8 mouse cellular contexts compared by ENCODE assay signal in the genomic region with DNA sequence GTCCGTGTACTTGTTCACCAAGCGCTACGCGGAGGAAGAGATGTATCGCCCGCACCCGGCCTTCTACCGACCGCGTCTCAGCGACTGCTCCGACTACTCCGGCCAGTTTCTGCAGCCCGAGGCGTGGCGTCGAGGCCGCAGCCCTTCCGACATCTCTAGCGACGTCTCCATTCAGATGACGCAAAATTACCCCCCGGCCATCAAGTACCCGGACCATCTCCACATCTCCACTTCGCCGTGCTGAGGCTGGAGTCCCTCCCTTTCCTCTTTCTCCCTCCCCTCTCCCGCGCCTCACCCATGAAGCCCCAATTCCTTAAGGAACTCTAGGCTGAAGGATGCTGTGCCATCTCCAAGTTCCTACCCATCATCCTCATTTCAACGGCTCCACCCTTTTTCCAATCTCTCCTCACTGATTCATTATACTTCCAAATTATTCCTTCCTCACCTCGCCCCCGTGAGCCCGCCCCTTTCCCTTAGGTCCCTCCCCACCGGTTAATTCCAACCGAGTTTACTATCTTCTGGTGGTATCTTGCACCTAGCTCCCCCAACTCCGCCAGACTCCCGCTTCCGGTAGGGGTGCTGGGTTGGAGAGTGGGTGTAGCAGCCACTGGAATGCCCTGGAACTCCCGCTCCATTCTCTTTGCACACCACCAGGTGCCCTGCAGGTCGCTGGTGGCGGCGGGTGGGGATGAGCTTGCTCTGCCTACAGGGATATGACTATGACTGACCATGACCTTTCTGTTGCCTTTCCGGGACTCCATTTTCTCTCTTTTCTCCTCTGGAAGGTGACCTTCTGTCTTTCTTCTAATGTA. TPM values are rescaled to one million over a fixed set of nuclear protein-coding genes. Genes with fewer than 3 reads are reported as not detected.
DNase-seq lines count a peak whose midpoint lies in the region; ATAC-seq and TF ChIP-seq lines count a peak whose summit lies in the region.

No protein-coding gene starts in this region.

- H3K4me1 ChIP-seq in kidney, postnatal 0 days (replicated peaks; ENCODE audit: insufficient read depth, low read length), result 0 out of 2 replicates have a peak, but pooled peaks cover 4% of the 10 kb centered on the region
- peaks cover 5% of the 10 kb centered on the region for H3K4me1 ChIP-seq in hindbrain, embryonic 16.5 days (ENCODE audit: control insufficient read depth, insufficient read depth, low read depth, low read length)

- H3K4me2 ChIP-seq in kidney, postnatal 0 days (ENCODE audit: low read length), result peak overlapping the region; percentile 52
- no peak overlapping the region; the same call in none of the 2 replicates for H3K4me2 ChIP-seq in hindbrain, embryonic 16.5 days (ENCODE audit: low read length)

- H3K4me3 ChIP-seq in kidney, postnatal 0 days (replicated peaks; ENCODE audit: low read depth, low read length), result peak overlapping the region; percentile 20
- no peak overlapping the region for H3K4me3 ChIP-seq in hindbrain, embryonic 16.5 days (ENCODE audit: low read length)

- H3K27me3 ChIP-seq in kidney, postnatal 0 days (ENCODE audit: insufficient read depth, low read length), result no peaks in the 10 kb centered on the region
- H3K27me3 ChIP-seq in hindbrain, embryonic 16.5 days (replicated peaks; ENCODE audit: control insufficient read depth, insufficient read depth, low read length), result no peaks in the 10 kb centered on the region; the same call in 1 of the 2 replicates

- WGBS in kidney, postnatal 0 days, result 16% methylated on average over 42 of the region's 42 CpGs
- 26% methylated on average over 42 of the region's 42 CpGs for WGBS in hindbrain, embryonic 16.5 days

- intact Hi-C loops in left cerebral cortex, postnatal 14 days (cut with DNase I), result no loop called here
- intact Hi-C loops in gastrocnemius, postnatal 36 days (cut with DNase I), result no loop called here

- ATAC-seq in kidney, postnatal 0 days (replicated peaks; ENCODE audit: low FRiP score, low read depth), result no peak
- 0 out of 2 replicates have a peak, but pooled peaks have one; percentile 31 for ATAC-seq in hindbrain, embryonic 16.5 days

- no peak for TF ChIP-seq CTCF in kidney, postnatal 0 days (IDR thresholded peaks at IDR 0.05; ENCODE audit: low read depth)

- peak; percentile 50 to 69 for DNase-seq in adrenal gland, adult (ENCODE audit: inconsistent age in 2 of 2, low spot score in 1 of 2)
- DNase-seq in adrenal gland, postnatal 25 days, result no peak
- peak; percentile 19 for DNase-seq in kidney, postnatal 0 days (ENCODE audit: low spot score)
- DNase-seq in kidney, adult 11 months, result no peak
- peak; percentile 4 to 8 for DNase-seq in natural killer cell, adult 2 months (ENCODE audit: low spot score in 2 of 2)
- DNase-seq in left cerebral cortex, postnatal 14 days (ENCODE audit: low spot score in 2 of 2), result no peak
- DNase-seq in gastrocnemius, postnatal 36 days, result no peak

- no peaks in the 10 kb centered on the region for H3K9me3 ChIP-seq in kidney, postnatal 0 days (replicated peaks; ENCODE audit: low read length)
- H3K9me3 ChIP-seq in hindbrain, embryonic 16.5 days (ENCODE audit: control insufficient read depth, low read length), result no peaks in the 10 kb centered on the region

- H3K27ac ChIP-seq in kidney, postnatal 0 days, result no peak overlapping the region
- no peak overlapping the region for H3K27ac ChIP-seq in hindbrain, embryonic 16.5 days (ENCODE audit: low read depth, low read length)

- H3K9ac ChIP-seq in kidney, postnatal 0 days (ENCODE audit: low read depth, low read length), result no peak overlapping the region
- H3K9ac ChIP-seq in hindbrain, embryonic 16.5 days (ENCODE audit: low read depth, low read length), result no peak overlapping the region

- no peaks in the 10 kb centered on the region for H3K36me3 ChIP-seq in kidney, postnatal 0 days (ENCODE audit: insufficient read depth, low read length)
- H3K36me3 ChIP-seq in hindbrain, embryonic 16.5 days (ENCODE audit: control insufficient read depth, insufficient read depth, low read length), result no peaks in the 10 kb centered on the region

RNA-seq across cellular contexts. Expression of gene Cacng8, which starts 23.6 kb away (rescaled TPM):
- total RNA-seq in adrenal gland, postnatal 25 days (2021), result 2.5 and 5.1 TPM in 2 replicates
- 0.67 and 1.1 TPM in 2 replicates for polyA plus RNA-seq in kidney, postnatal 0 days (2015; fragmentation: Nextera tagmentation; extraction: Ambion mirVana)
- polyA plus RNA-seq in hindbrain, embryonic 16.5 days (2015; fragmentation: Nextera tagmentation; extraction: Ambion mirVana), result 8.6 and 13.7 TPM in 2 replicates
- total RNA-seq in left cerebral cortex, postnatal 14 days (2021), result 100 to 1,000 TPM; 176 to 203 TPM
- not detected for total RNA-seq in gastrocnemius, postnatal 36 days (2021)

RNA-seq across cellular contexts. Expression of gene Cacng7, which starts 34.2 kb away (rescaled TPM):
- total RNA-seq in adrenal gland, postnatal 25 days (2021), result 6.6 and 10.1 TPM in 2 replicates
- polyA plus RNA-seq in kidney, postnatal 0 days (2015; fragmentation: Nextera tagmentation; extraction: Ambion mirVana), result 0.64 and 0.83 TPM in 2 replicates
- polyA plus RNA-seq in hindbrain, embryonic 16.5 days (2015; fragmentation: Nextera tagmentation; extraction: Ambion mirVana), result 2.6 and 2.9 TPM in 2 replicates
- 100 to 1,000 TPM; 149 to 171 TPM for total RNA-seq in left cerebral cortex, postnatal 14 days (2021)
- 1 to 10 TPM; 9.0 to 9.7 TPM for total RNA-seq in gastrocnemius, postnatal 36 days (2021)

RNA-seq across cellular contexts. Expression of gene Cacng6, which starts 57.1 kb away (rescaled TPM):
- not detected in 2 replicates for total RNA-seq in adrenal gland, postnatal 25 days (2021)
- polyA plus RNA-seq in kidney, postnatal 0 days (2015; fragmentation: Nextera tagmentation; extraction: Ambion mirVana), result 0.11 TPM in 1 of 2 replicates, not detected in the other
- 0.62 TPM in 1 of 2 replicates, not detected in the other for polyA plus RNA-seq in hindbrain, embryonic 16.5 days (2015; fragmentation: Nextera tagmentation; extraction: Ambion mirVana)
- 1 to 10 TPM; 2.0 to 2.7 TPM for total RNA-seq in left cerebral cortex, postnatal 14 days (2021)
- 100 to 1,000 TPM in 1 of 2 experiments, 10 to 100 TPM in 1; 96.8 to 101 TPM for total RNA-seq in gastrocnemius, postnatal 36 days (2021)

Comparison
In these comparisons a context has a peak if more than half of its experiments do, and no peak if none do; other contexts are left out.
1. DNase-seq: peak in adrenal gland, adult (2 of 2), kidney, postnatal 0 days (single experiment) and natural killer cell, adult 2 months (2 of 2); none in adrenal gland, postnatal 25 days (single experiment), kidney, adult 11 months (single experiment), left cerebral cortex, postnatal 14 days (0 of 2) and gastrocnemius, postnatal 36 days (0 of 2).
2. RNA of gene Cacng8, which starts 23.6 kb away (total RNA-seq): 176 to 203 TPM in left cerebral cortex, postnatal 14 days; 2.5 to 5.1 TPM in adrenal gland, postnatal 25 days and not detected in gastrocnemius, postnatal 36 days; every median in the first group is over 10 times any median in the second.
3. RNA of gene Cacng7, which starts 34.2 kb away (total RNA-seq): 149 to 171 TPM in left cerebral cortex, postnatal 14 days; 6.6 to 10.1 TPM in adrenal gland, postnatal 25 days and 9.0 to 9.7 TPM in gastrocnemius, postnatal 36 days; every median in the first group is over 10 times any median in the second.
4. RNA of gene Cacng6, which starts 57.1 kb away (total RNA-seq): 96.8 to 101 TPM in gastrocnemius, postnatal 36 days; 2.0 to 2.7 TPM in left cerebral cortex, postnatal 14 days and not detected in adrenal gland, postnatal 25 days; every median in the first group is over 10 times any median in the second.